Mouse (Mus musculus) CD4-positive, CD25-positive, alpha-beta regulatory T cell, adult 4 months (primary cell): Measurements from ENCODE around the gene Mgat3. TPM values are rescaled to one million over a fixed set of nuclear protein-coding genes. Genes with fewer than 3 reads are reported as not detected.

Experiments used
- ATAC-seq: one replicate; pipeline ENCODE4 v1.8.0; 2017
- polyA plus RNA-seq, 2 experiments: library from polyadenylated mRNA; unstranded; fragments of 100-300 nt; shearing (Covaris generic); gene quantifications; one replicate each; pipeline ENCODE4 v1.2.1; 2017

The Mgat3 gene
- under 1 TPM in 1 of 2 experiments, not detected in 1; 0.13 TPM for polyA plus RNA-seq

DNA sequence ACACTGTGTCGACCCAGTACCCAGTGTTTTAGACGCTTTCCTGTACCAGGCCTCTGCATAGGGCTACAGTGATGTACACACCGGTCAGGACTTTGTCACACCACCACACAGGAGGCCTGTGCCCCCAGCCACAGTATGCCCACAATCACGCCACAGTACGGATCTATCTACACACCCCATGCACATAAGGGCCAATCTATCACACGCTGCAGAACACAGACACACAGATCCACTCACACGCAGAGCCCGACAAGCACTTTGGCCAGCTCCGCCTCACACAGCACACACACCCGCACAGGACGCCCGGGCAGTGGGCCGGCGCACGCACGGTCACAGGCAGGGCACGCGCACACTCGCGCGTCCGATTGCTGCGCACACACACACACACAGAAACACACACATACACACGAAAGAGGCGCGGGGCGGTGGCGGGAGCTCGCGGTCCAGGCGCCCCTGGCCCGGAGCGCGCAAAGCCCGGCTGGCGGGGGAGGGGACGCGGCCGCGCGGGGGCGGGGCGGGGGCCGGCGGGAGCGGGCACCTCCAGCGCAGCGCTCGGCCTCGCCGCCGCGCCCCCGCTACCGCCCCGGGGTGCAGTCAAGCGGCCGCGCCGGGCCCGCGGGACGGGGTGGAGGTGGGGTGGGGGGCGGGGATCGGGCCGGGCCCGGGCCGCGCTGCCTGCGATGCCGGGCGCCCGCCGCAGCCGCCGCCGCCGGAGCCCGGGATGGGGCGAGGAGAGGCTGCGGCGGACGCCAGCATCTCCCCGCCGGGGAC lies at the start of gene Mgat3:
Mgat3 (plus strand) TSS at position 721 of the 771 bp plus-strand sequence.
- no peak for ATAC-seq

DNA sequence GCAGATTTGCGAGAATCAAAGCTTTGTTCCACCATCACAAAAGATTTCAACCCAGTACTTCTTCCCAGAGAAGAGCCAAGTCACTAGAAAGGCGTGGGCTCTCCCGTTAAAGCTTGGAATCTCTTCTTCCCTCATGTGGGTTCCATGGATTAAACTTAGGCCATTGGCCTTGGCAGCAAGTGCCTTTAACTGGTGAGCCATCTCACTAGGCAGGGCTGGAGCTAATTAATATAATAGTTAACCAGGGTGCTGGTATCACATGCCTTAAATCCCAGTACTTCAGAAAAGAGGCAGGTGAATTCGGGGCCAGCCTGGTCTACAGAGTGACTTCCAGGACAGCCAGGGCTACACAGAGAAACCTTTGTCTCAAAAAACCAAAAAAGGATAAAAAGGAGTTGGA lies 48.9 kb upstream of the Mgat3 start:
- no peak for ATAC-seq

- no peak for ATAC-seq
Measured at GRCm38 (mm10) chr15:80127191-80127590, 46.3 kb upstream of the Mgat3 start.

- no peak for ATAC-seq
Measured at GRCm38 (mm10) chr15:80129982-80130381, 43.5 kb upstream of the Mgat3 start.

DNA sequence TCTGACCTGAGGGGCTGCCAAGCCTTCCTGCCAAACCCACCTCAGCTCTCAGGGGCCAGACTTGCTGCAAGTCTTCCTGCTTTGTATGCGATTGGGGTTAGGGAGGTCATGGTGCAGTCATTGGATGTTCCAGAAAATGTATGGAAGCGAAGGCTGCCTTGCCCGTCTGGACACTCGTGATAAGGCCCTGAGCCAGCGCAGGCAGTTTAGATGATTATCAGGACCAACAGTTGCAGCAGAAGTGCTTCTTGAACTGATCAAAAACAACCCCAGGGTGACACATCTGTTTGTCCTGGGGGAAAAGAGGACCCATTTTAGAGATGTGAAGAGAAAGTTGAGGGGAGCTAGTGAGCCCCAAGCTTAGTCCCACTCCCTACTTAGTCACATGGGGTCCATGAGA lies 42.8 kb upstream of the Mgat3 start:
- ATAC-seq, result no peak

- ATAC-seq, result no peak
Measured at GRCm38 (mm10) chr15:80131421-80131820, 42.1 kb upstream of the Mgat3 start.

DNA sequence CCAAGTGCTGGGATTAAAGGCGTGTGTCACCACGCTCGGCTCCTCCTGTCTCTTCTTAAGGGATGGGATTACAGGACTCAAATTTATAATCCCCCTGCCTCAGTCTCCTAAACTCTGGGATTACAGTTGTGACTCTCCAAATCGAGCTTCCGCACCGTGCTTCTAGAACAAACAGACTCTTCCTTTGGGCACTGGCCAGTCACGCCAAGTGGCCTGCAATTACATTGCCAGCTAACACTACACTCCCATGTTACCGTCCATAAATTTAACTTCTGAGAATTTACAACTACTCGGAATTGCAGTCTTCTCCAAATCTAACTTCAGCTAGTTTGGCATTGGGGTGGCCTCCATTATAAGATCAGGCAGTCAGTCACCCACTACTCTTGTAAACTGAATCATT lies 41.1 kb upstream of the Mgat3 start:
- ATAC-seq, result no peak

- ATAC-seq, result peak; percentile 93
Measured at GRCm38 (mm10) chr15:80132993-80133586, 40.4 kb upstream of the Mgat3 start, which contains the start of gene Tab1. TSS of gene Tab1 (plus strand) at chr15:80133127.

GRCm38 (mm10) chr15:80133682-80134449 lies 39.7 kb upstream of the Mgat3 start:
- ATAC-seq, result peak; percentile 9

- no peak for ATAC-seq
Measured at GRCm38 (mm10) chr15:80134450-80134847, 39.1 kb upstream of the Mgat3 start.

DNA sequence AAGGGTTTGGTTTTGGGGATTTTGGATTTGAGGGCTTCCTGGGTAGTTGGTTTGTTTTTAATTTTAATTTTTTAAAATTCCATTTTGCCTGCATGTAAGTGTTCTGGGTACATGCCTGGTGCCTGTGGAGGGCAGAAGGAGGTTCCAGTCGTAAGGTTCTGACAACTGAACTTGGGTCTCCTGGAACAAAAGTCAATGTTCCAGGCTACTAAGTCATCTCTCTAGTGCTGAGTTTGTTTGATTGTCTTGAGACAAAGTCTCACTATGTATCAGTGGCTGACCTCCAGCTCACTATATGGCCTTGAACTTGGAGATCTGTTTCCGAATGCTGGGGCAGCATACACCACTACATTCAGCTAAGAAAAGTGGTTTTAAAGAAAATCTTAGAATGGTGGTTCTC lies 38.0 kb upstream of the Mgat3 start:
- no peak for ATAC-seq

- no peak for ATAC-seq
Measured at GRCm38 (mm10) chr15:80136645-80137044, 36.9 kb upstream of the Mgat3 start.

GRCm38 (mm10) chr15:80137945-80138791 lies 35.4 kb upstream of the Mgat3 start:
- no peak for ATAC-seq

DNA sequence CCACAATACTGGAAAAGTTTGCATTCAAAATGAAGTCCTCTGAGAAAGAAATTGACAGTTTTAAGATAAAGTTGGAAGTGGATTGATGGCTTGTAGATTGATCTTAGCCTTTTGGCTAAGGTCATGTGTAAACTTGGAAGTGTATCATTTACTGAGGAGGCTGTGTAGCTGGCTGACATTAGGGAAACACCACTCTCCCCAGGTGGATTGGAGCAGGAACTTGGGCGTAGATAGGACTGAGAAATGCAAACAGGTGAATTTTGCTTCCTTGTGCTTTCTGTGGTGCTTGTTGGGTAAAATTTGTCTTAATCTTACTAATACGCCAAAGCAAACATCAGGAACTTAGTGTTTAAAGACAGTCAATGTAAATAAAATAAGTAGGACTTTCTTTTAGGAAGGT lies 33.2 kb upstream of the Mgat3 start:
- ATAC-seq, result no peak

DNA sequence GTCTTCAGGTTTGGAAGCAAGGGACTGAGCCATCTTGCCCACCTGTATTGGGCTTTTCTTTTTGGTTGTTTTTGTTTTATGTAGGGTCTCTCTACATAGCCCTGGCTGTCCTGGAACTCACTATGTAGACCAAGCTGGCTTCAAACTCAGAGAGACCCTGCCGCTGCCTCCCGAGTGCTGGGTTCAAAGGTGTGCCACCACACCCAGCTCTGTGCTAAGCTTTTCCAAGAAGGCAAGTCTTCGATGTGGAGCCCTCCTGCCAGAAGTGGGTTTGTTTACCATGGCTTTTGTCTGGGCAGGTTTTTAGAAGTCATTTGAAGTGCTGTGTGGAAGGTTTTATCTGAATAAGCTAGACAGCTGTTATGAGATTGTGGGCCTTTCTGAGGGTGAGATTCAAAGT lies 32.6 kb upstream of the Mgat3 start:
- ATAC-seq, result no peak

GRCm38 (mm10) chr15:80142130-80142529 lies 31.4 kb upstream of the Mgat3 start:
- ATAC-seq, result no peak

DNA sequence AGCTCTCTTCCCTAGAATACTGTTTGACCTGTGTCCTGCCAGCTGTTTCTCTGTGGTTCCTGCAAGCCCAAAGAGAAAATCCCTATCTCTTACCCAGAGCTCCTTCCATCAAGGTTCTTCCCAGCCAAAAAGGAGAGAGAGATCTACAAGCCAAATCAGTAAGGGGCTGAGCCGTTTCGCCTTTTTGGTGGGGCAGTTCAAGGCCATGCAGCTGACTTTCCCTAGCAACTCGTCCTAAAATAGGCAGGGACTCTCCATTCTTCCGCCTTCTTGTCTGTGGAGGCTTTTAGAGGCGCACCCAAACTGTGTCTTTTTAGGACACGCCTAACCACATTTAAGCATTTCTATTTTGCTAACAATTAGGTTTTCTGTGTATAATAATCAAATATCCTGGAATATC lies 29.8 kb upstream of the Mgat3 start:
- ATAC-seq, result no peak

- no peak for ATAC-seq
Measured at GRCm38 (mm10) chr15:80145397-80145796, 28.1 kb upstream of the Mgat3 start.

DNA sequence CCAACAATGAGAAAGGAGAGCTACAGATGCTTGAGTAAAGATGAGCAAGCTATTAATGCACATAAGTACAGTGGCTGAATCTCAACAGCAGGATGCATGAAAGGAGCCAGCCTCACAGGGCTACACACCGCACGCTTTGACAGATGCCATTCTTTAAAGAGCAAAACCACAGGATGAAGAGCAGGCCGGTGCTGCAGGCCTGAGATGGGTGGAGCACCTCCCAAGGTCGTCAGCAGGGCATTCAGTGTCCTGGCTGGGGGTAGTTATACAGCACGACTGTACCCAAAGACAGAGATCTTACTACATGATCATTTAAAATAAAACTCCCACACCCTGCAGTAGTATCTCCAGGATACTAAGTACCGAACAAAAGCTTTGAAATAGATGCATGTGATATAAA lies 27.4 kb upstream of the Mgat3 start:
- no peak for ATAC-seq

DNA sequence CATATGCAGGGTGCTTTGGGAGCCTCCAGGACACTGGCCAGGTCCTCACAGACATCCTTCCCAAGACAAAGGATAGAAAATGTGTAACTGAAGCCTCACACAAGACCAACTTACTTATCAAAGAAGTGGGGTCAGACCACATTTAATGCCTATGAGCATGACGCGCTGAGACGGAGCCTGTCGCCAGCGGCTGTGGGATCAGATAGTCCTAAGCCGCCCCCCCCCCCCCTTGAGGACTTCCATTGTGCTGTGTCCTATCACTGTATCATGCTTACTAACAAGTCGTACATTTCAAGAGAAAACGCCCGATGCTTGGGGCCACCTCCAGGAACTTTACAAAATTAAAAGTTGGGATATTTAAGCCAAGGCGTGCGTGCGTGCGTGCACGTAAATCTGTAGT lies 26.4 kb upstream of the Mgat3 start:
- no peak for ATAC-seq

DNA sequence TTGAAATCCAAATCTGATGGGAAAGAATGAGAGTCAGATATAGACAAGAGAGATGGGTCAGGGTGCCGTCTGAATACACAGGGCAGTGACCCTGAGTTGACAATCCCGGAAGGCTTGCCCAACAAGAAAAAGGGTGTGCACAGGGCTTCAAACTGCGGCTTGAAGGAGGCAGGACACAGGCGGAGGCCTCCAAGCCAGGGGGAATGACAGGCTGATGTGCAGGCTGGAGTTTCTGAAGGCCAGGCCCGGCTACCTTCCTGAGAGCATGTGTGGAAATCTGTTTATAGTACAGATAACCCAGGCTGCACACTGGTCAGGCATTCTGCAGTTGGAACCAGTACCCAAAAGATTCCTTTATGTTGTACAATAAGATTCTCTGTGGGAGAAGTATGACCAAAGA lies 26.0 kb upstream of the Mgat3 start:
- ATAC-seq, result no peak

GRCm38 (mm10) chr15:80148565-80148964 lies 25.0 kb upstream of the Mgat3 start:
- ATAC-seq, result no peak

GRCm38 (mm10) chr15:80149517-80149916 lies 24.0 kb upstream of the Mgat3 start:
- ATAC-seq, result peak; percentile 82
